Mouse (Mus musculus) macrophage (primary cell): ENCODE measurements around the gene Cenpm. TPM values are rescaled to one million over a fixed set of nuclear protein-coding genes. Genes with fewer than 3 reads are reported as not detected.

ENCODE experiments used
- H3K27ac ChIP-seq: fragments of 350-480 bp; formaldehyde crosslinking; 2 replicates; pipeline ENCODE4 v1.9.0; 2021
- H3K36me3 ChIP-seq: fragments of 350-480 bp; formaldehyde crosslinking; 2 replicates; pipeline ENCODE4 v1.9.0; 2021; ENCODE audit errors: inconsistent target
- H3K4me3 ChIP-seq: fragments of 350-480 bp; formaldehyde crosslinking; 2 replicates; pipeline ENCODE4 v1.9.0; 2021; ENCODE audit errors: inconsistent target
- H3K79me2 ChIP-seq: fragments of 350-480 bp; formaldehyde crosslinking; 2 replicates; pipeline ENCODE4 v1.9.0; 2021; ENCODE audit errors: inconsistent target
- WGBS: methylation state at CpG from one replicate; pipeline ENCODE4 v1.1.7; 2026; ENCODE audit warnings: inconsistent platforms; ENCODE audit not compliant: missing documents; 5-methylcytosine and 5-hydroxymethylcytosine counted together
- polyA plus RNA-seq: library from polyadenylated mRNA; stranded (reverse); fragments of 250-400 nt; gene quantifications from 3 replicates; pipeline ENCODE4 v1.2.4, GENCODE M21; 2018; ENCODE audit warnings: inconsistent platforms
- total RNA-seq, 78 experiments: library from RNA; depleted of rRNA; stranded (reverse); fragments of 250-400 nt; gene quantifications; 1 replicate in 9 of 78; 2 replicates in 24 of 78; 3 replicates in 43 of 78; 4 replicates in 2 of 78; pipeline ENCODE4 v1.2.4; 2018; ENCODE audit warnings: inconsistent platforms in 56 of 78

The Cenpm gene
- 1 to 10 TPM in 3 of 26 experiments, under 1 TPM in 3, not detected in 20; 0.80 to 2.6 (median 1.0) TPM for total RNA-seq (2018; cell fraction: chromatin; rRNA removed)
- total RNA-seq (2018; cell fraction: cytosol; rRNA removed), result 1 to 10 TPM in 8 of 26 experiments, under 1 TPM in 18; 0.18 to 2.3 (median 0.74) TPM
- 1 to 10 TPM in 4 of 26 experiments, under 1 TPM in 2, not detected in 20; 0.47 to 6.2 (median 1.5) TPM for total RNA-seq (2018; cell fraction: nucleus; rRNA removed)
- 0.32 to 3.8 TPM (median 0.76 TPM) in 3 replicates for polyA plus RNA-seq

DNA sequence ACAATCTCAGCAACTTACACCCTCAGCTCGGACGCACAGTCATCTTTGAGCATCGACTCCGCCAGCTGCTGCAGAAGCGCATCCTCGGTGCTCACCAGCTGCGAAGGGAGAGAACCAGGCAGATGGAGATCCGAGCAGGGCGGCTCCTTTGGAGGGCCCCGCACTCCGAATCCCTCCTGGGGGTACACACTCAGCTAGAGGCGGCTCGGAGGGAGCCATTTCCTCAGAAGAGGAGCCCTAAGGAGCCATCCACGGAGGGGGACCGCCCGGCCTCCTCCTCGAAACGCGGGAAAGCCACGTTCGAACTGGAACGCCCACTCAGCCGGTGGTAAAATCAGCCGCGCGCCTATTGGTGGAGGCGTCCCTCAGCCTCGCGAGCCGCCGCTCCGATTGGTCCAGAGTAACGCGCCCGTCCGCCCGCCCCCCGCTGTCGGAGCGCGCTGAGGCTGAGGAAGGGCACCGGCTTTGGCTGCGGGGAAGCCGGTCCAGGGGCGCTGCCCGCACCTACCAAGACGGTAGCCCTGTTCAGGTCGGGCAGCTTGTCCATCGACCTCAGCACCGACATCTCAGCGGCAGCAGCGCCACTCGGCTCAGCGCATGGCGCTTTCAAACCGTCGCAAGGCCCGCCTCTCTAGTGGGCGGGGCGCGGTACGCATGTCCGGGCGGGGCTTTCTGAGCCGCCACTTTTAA lies at the start of gene Cenpm:
TSS of gene Cenpm (minus strand) at position 634 of the 690 bp plus-strand sequence.
- H3K27ac ChIP-seq, result peak within 1 kb of the TSS; percentile 37; the same call in 1 of the 2 replicates
- under 1% methylated on average over 65 of the region's 65 CpGs for WGBS
- no peaks in the 10 kb centered on the region for H3K36me3 ChIP-seq
- H3K4me3 ChIP-seq, result peak within 1 kb of the TSS; percentile 74
- no peaks in the 10 kb centered on the region for H3K79me2 ChIP-seq

DNA sequence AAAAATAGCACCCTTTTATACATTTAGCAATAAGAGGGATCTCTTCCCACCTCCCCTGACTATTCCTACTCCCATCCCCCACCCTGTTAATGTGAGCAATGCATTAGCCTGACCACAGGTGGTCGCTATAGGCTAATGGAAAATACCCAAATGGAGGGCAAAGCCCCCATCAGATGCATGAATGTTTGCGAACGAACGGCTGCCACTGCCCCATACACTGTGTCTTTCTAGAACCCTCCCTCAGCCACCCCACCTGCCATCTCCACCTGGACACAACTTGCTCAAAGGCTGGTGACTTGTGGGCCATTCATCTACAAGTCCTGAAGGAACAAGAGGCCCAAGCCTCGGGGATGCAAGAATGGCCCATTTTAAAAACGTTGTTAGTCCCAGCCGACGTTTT lies 49.5 kb upstream of the Cenpm start:
- WGBS, result 54% methylated on average over 8 of the region's 8 CpGs
- Histone ChIP-seq H3K4me3 (no peak overlapping the region), H3K79me2 (no peaks in the 10 kb centered on the region), H3K27ac (no peak overlapping the region), H3K36me3 (no peaks in the 10 kb centered on the region)

DNA sequence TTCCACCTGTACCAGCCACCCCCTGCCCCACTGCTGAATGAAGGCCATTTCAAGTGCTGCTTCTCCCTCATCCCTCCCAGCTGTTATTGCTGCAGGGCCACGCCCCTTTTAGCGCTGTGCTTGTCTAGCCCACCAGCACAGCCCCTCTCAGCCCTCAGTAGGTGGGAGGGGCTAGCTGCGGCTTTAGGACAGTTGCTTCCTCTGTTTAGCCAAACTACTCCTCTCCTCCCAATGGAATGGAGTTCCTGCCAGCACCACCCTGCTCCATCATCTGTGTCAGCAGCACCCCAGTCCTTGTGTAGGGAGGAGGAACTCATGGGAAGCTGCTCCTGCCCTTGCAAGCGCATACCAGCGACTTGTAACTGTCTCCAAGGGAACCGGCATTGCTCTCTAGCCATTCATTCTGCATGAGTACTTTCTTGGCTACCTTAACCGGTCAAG lies 48.7 kb upstream of the Cenpm start:
- no peaks in the 10 kb centered on the region for H3K79me2 ChIP-seq
- no peak overlapping the region for H3K4me3 ChIP-seq
- H3K27ac ChIP-seq, result no peak overlapping the region
- WGBS, result 31% methylated on average over 7 of the region's 7 CpGs
- no peaks in the 10 kb centered on the region for H3K36me3 ChIP-seq

DNA sequence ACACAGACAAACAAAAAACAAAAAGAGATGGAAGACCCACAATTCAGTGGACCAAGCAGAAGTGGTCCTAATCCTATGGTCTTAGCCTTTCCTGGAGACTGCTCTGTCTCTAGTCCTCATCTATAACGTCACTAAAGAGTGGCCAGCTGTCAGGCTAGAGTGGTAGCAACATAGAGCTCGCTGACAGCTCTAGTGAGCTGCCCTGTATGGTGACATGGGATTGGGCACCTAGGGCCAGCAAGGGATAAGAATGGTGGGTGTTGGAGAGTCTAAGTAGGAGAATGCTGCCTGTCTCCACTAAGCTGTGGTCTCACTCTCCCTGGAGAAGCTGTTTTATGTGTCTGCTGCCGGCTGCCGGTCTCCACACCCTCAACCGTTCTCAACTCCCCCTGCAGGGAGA lies 48.3 kb upstream of the Cenpm start:
- 42% methylated on average over 5 of the region's 5 CpGs for WGBS
- Histone ChIP-seq H3K27ac (no peak overlapping the region), H3K4me3 (no peak overlapping the region), H3K36me3 (no peaks in the 10 kb centered on the region), H3K79me2 (no peaks in the 10 kb centered on the region)

DNA sequence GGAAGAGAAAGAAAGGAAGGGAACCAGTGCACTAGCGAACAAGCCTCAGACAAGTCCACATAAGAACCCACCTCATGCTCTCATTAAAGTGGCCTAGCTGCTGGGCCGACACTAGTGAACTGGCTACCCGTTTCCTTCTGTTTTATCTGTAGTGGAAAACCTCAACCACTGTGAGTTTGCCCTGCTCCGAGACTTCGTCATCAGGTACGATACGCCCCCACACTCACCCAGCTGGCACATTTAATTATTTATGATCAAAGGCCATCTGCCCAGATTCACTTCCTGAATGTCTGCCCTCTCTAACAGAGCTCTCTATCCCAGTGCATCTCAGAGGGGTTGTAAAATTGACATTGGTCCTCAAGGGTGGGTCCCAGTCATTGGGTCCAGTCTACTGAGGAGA lies 45.7 kb upstream of the Cenpm start:
- H3K27ac ChIP-seq, result no peak overlapping the region
- H3K36me3 ChIP-seq, result no peaks in the 10 kb centered on the region
- WGBS, result 53% methylated on average over 7 of the region's 7 CpGs
- no peak overlapping the region for H3K4me3 ChIP-seq
- no peaks in the 10 kb centered on the region for H3K79me2 ChIP-seq

DNA sequence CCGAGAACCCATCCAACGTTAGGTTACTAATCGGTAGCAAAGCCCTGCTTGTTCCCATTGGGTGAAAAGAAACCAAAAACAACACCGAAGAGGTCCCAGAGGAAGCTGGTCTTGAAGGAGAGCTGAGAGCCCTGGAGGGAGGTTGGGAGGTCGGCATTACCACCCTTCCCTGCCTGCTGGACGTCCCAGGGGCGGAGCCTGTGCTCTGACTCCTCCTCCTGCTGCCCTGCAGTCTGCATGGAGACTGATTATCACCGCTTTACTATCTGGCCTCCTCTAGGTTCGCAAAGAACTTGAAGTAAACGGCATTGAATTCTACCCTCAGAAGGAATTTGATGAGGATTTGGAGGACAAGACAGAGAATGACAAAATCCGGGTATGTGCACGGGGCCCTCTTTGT lies 41.6 kb upstream of the Cenpm start:
- Histone ChIP-seq H3K79me2 (no peaks in the 10 kb centered on the region), H3K4me3 (no peak overlapping the region)
- 71% methylated on average over 12 of the region's 12 CpGs for WGBS

DNA sequence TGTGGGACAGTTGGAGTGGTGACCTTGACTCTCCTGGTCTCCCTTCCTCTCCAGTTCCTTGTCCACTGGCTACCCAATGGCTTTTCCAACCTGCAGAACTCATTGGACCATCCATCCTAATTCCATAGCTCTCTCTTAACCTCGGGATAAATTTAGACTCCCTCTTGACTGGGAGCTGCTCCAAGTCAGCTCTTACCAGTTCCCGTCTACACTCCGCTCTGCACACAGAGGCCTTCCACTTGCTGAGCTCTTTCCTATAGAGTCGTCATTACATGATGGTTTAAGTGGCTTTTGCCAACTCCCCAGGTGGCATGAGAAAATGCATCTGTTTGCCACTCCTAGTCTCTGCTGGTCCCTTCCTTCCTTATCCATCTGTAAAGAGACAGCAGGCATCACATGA lies 36.1 kb upstream of the Cenpm start:
- Histone ChIP-seq H3K36me3 (no peaks in the 10 kb centered on the region), H3K27ac (no peak overlapping the region), H3K4me3 (no peak overlapping the region), H3K79me2 (no peaks in the 10 kb centered on the region)
- WGBS, result 75% methylated on average over 4 of the region's 4 CpGs

More for the DNA sequence above, 41.6 kb upstream of the Cenpm start:
- H3K36me3 ChIP-seq, result no peaks in the 10 kb centered on the region
- no peak overlapping the region for H3K27ac ChIP-seq

DNA sequence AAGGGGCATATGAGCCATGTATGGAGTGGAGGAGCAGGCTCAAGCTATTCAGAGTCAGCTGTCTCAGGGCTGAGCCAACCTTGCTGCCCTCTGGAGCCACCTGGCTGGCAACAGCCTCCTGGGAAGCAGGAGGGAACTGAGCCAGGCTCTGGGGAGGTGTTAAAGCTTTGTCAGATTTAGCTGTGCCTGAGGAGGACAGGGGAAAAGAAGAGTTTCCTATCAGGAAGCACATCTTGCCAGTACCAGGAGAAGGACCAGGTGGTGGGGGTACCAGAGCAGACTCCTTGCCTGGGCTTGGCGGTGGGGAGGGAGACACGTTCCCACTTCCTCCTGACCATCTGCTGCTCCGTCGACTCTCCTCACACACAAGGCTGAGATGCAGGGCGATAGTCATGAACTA lies 33.0 kb upstream of the Cenpm start:
- no peak overlapping the region for H3K27ac ChIP-seq
- no peak overlapping the region for H3K4me3 ChIP-seq
- no peaks in the 10 kb centered on the region for H3K79me2 ChIP-seq
- WGBS, result 20% methylated on average over 5 of the region's 5 CpGs
- no peaks in the 10 kb centered on the region for H3K36me3 ChIP-seq

DNA sequence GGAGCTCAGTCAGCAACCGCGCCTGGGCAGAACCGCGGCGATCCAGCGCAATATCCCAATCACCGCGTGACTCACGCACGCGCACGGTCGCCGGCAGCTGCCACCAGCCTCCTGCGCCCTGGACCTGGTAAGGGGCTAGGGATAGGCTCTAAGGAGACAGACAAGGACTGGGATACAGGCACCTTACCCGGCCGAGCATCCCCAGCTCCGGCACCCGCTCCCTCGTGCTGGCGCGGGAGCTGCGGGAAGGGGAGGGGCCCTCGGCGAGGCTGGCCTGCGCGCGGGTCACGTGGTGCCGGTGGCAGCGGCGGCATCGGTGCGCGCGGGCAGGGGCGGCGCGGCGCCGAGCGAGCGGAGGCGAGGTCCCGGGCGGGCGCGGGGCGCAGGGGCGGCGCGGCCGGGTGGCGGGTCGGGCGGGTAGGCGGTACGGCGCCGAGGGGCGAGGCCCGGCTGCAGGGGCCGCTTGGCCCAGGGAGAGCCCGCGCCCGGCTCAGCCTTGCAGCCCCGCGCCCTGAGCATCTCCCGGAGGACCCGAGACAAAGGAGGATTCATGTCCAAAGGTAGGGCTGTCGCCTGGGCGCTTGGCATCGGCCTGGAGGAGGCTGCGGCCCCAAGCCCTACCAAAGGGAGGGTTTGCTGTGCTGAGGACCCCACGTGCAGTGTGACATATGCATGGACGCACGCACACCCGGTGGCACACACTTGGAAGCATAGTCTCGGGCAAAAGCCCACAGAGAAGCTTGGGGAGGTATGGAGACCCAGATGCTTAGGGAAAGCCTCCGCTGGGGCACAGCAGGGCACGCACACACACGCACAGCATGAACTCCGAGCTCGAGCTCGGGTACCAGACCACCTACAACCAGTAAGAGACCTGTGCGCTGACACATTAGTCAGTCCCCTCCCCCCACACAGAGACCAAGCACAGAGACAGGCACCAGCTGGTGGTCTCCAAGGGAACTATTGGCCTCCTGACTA lies 30.7 kb upstream of the Cenpm start:
- WGBS, result 2% methylated on average over 80 of the region's 86 CpGs
- Histone ChIP-seq H3K79me2 (no peaks in the 10 kb centered on the region), H3K4me3 (no peak overlapping the region), H3K36me3 (no peaks in the 10 kb centered on the region), H3K27ac (no peak overlapping the region)

DNA sequence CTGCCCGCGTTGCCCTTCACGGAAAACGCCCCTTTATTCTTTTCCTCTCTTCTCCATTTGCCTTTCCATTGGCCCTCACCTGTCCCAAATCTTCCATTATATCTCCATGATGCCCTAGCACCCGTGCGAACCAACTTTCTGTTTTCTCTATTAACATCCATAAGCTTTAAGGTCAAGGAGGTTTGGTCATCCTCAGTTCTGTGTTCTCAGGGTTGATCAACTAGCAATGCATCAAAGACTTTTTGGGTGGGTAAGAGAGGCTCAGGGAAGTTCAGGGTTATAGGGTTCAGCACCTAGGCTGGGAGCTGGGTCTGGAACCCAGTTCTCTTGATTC lies 30.0 kb upstream of the Cenpm start, which contains the start of gene Sept3:
TSS of gene Sept3 (plus strand) at position 301 of the 334 bp plus-strand sequence.
- no peak within 1 kb of the TSS for H3K27ac ChIP-seq
- H3K79me2 ChIP-seq, result no peaks in the 10 kb centered on the region
- no peak within 1 kb of the TSS for H3K4me3 ChIP-seq
- 28% methylated on average over 6 of the region's 6 CpGs for WGBS
- no peaks in the 10 kb centered on the region for H3K36me3 ChIP-seq

DNA sequence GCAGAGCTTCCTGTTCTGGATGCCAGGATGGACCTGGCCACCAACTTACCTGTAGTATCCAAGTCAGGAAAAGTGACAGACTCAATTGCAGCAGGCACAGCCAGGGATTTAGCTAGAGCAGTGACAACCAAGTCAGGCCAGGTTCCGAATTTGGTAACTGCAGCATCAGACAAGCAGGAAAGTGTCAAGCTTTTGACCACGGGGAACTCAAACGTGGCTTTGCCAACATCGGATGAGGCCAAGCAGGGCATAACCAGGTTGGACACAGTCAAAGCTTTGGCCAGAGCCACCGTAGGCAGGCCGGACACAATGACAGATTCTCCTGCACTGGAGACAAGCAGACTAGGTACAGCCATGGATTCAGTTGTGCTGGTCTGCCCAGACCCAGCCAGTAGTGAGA lies 27.7 kb upstream of the Cenpm start:
- Histone ChIP-seq H3K79me2 (no peaks in the 10 kb centered on the region), H3K4me3 (no peak overlapping the region), H3K27ac (no peak overlapping the region), H3K36me3 (no peaks in the 10 kb centered on the region)
- 83% methylated on average over 6 of the region's 6 CpGs for WGBS

DNA sequence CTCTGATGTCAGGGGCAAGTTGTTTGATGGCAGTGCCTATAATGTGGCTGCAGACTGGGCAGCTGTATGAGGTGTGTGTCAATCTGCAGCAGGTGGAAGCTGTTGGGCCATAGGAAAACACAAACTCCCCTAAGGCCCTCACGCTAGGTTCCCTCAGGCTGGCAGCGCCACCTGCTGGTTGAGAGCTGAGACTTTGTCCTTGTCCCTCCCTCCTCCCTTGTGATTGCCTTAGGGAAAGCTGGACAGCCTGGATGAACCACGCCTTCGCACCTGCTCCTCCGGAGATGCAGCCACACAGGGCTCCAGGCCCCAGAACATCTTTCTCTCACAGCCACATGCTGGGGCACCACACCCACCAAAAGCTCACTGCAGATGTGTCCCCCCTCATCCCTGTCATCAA lies 26.7 kb upstream of the Cenpm start:
- H3K36me3 ChIP-seq, result no peaks in the 10 kb centered on the region
- no peaks in the 10 kb centered on the region for H3K79me2 ChIP-seq
- no peak overlapping the region for H3K27ac ChIP-seq
- no peak overlapping the region for H3K4me3 ChIP-seq
- 12% methylated on average over 5 of the region's 5 CpGs for WGBS

DNA sequence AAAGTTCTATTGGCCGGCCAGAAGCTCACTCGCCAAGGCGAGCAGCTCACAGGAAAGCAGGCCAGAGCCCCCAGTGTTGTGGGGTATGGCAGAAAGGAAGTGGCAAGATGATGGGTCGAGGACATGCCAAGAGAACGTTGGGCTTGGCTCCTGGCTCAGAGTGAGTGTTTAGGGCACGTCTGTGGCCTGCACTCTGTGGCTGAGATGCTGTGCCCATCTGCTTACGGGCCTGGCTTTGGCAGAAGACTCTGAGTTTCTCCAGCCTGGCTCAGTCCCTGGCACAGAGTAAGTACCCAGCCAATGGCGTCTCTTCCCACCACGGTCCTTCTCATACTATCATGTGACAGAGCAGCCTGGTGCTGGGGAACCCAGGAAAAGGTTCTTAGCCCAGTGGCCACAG lies 24.2 kb upstream of the Cenpm start:
- Histone ChIP-seq H3K27ac (no peak overlapping the region), H3K79me2 (no peaks in the 10 kb centered on the region), H3K36me3 (no peaks in the 10 kb centered on the region), H3K4me3 (no peak overlapping the region)
- 41% methylated on average over 9 of the region's 9 CpGs for WGBS

DNA sequence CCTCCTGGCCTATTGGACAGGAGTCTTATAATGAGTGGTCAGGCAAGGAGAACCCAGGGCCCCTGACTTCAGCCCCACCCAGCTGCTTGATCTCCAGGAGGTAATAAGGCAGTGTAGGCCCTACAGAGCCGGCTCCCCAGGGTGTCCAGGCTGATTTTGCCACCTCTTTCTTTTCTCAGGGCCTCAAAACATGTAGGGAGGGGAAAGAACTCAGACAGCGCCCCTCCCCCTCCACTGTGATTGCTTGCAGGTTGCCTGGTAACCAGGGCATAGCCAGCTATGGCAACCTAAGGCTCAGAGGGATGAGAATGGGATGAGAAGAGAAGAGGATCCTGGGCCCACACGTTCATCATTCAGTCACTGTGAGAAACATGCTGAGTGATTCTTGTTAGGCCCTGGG lies 23.6 kb upstream of the Cenpm start:
- WGBS, result 80% methylated on average over 3 of the region's 3 CpGs
- Histone ChIP-seq H3K27ac (no peak overlapping the region), H3K79me2 (no peaks in the 10 kb centered on the region), H3K36me3 (no peaks in the 10 kb centered on the region), H3K4me3 (no peak overlapping the region)

DNA sequence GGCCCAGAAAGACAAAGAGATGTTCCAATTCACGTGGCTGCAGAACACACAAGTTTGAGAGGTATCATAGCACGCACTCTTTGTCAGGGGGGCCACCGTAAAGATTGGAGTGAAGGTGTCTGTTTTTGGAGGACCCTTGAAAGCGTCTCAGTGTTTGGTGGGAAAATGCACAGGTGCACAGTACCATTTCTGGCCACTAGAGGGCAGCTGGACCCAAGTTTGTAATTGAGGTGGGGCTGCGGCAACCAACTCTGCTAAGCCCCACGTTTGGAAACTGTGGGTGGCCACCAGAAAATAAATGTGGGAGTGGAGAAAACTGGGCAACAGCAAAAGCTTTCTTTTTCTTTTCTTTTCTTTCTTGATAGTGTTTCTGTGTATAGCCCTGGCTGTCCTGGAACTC lies 21.8 kb upstream of the Cenpm start:
- 3% methylated on average over 6 of the region's 6 CpGs for WGBS
- Histone ChIP-seq H3K27ac (no peak overlapping the region), H3K79me2 (no peaks in the 10 kb centered on the region), H3K36me3 (no peaks in the 10 kb centered on the region), H3K4me3 (no peak overlapping the region)
